In the genomic region with DNA sequence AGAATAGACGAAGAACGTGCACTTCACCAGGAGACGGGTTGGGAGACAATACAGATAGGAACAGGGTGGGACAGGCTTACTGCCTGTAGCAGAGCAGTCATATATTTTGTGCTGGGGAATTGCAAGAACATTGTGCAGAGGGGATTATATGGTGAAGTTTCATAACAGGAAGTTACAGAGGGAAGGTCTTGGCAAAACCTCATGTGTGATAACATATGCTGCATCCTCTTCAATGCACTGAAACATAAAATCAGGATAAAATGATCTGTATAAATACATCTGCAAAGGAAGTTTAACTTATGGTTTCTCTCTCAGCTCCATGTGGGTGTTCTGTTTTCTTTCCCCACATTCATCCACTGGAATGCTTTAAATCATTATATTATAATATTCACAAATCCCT, we compare ENCODE assay signal across 11 mouse cellular contexts.
"Had no signal": no experiment of that assay in that cellular context is flagged by ENCODE, and none has a peak within 500 bp of the region (broad histone marks: within the 10 kb centered on the region; RNA-seq: fewer than 3 reads in every experiment).

No protein-coding gene starts in this region.

- DNase-seq: liver, postnatal 0 days; lung, adult 2 months; lung, postnatal 14 days; lung, postnatal 36 days; right cerebral cortex, postnatal 14 days; thymus, adult 2 months; thymus, postnatal 25 days; thymus, postnatal 4 days had no signal

- ATAC-seq: liver, postnatal 0 days; lung, postnatal 0 days; midbrain, embryonic 13.5 days; midbrain, embryonic 15.5 days had no signal
